Mouse (Mus musculus) hindbrain, embryonic 11.5 days (tissue): ENCODE measurements at regions not wholly inside any gene's neighbourhood (a gene's known extent, or its start where the extent isn't known, plus 50 kb on each side); places are given as distances from the start of the nearest gene placed in this dataset.

Experiments used
- ATAC-seq: fragments of 200-750 bp; cut with Nextera tagmentation; 2 replicates; pipeline ENCODE4 v1.8.0; 2017; ENCODE audit warnings: mild to moderate bottlenecking, moderate TSS enrichment, moderate library complexity; ENCODE audit not compliant: low FRiP score
- DNase-seq: peaks from one replicate; pipeline ENCODE4 v3.0.0-alpha.2; 2015; ENCODE audit warnings: low spot score
- H3K27ac ChIP-seq: fragments of 300-500 bp; sonication (generic); 2 replicates; pipeline ENCODE4 v1.5.1; 2014; ENCODE audit warnings: mild to moderate bottlenecking, low read depth, low read length
- H3K27me3 ChIP-seq: fragments of 300-500 bp; sonication (generic); 2 replicates; pipeline ENCODE4 v1.6.1; 2014; ENCODE audit warnings: mild to moderate bottlenecking, low read length, moderate library complexity, mixed read lengths; ENCODE audit not compliant: control insufficient read depth, insufficient read depth
- H3K36me3 ChIP-seq: fragments of 300-500 bp; sonication (generic); 2 replicates; pipeline ENCODE4 v1.6.1; 2014; ENCODE audit warnings: mild to moderate bottlenecking, low read length, moderate library complexity, mixed read lengths; ENCODE audit not compliant: control insufficient read depth, insufficient read depth
- H3K4me1 ChIP-seq: fragments of 300-500 bp; sonication (generic); replicated peaks from 2 replicates; pipeline ENCODE4 v1.6.1; 2014; ENCODE audit warnings: low read length, mixed read lengths; ENCODE audit not compliant: control insufficient read depth, insufficient read depth
- H3K4me2 ChIP-seq: fragments of 300-500 bp; sonication (generic); replicated peaks from 2 replicates; pipeline ENCODE4 v1.6.1; 2014; ENCODE audit warnings: mild to moderate bottlenecking, low read depth, low read length
- H3K4me3 ChIP-seq: fragments of 300-500 bp; sonication (generic); 2 replicates; pipeline ENCODE4 v1.5.1; 2014; ENCODE audit warnings: low read depth, low read length
- H3K9ac ChIP-seq: fragments of 300-500 bp; sonication (generic); 2 replicates; pipeline ENCODE4 v1.6.1; 2014; ENCODE audit warnings: low read depth, low read length
- H3K9me3 ChIP-seq: fragments of 300-500 bp; sonication (generic); 2 replicates; pipeline ENCODE4 v1.6.1; 2016; ENCODE audit warnings: low read length; ENCODE audit not compliant: control insufficient read depth
- WGBS: fragments of 180-500 bp; shearing (Covaris S2); extraction: QIAGEN DNeasy Blood & Tissue Kit; methylation state at CpG from one replicate; pipeline ENCODE4 v1.1.7; 2014; 5-methylcytosine and 5-hydroxymethylcytosine counted together

- H3K36me3 ChIP-seq = no peaks in the 10 kb centered on the region
- H3K27me3 ChIP-seq = no peaks in the 10 kb centered on the region
- ATAC-seq = no peak
- DNase-seq = no peak
- WGBS = 88% methylated on average over 2 of the region's 2 CpGs
- no peak overlapping the region for H3K27ac ChIP-seq
- 0 out of 2 replicates have a peak, but pooled peaks cover under 1% of the 10 kb centered on the region for H3K4me1 ChIP-seq
- no peak overlapping the region for H3K9ac ChIP-seq
- H3K9me3 ChIP-seq = no peaks in the 10 kb centered on the region
- no peak overlapping the region for H3K4me2 ChIP-seq
- H3K4me3 ChIP-seq = no peak overlapping the region
These were observed 51.0 kb upstream of the Znrf2 start for GRCm38 (mm10) chr6:54765715-54766114.

- DNase-seq (no peak), ATAC-seq (no peak)
- no peak overlapping the region for H3K4me2 ChIP-seq
- no peak overlapping the region for H3K27ac ChIP-seq
- 85% methylated on average over 5 of the region's 5 CpGs for WGBS
- H3K9ac ChIP-seq = no peak overlapping the region
- no peaks in the 10 kb centered on the region for H3K9me3 ChIP-seq
- no peak overlapping the region for H3K4me3 ChIP-seq
- H3K27me3 ChIP-seq = no peaks in the 10 kb centered on the region
- no peaks in the 10 kb centered on the region for H3K36me3 ChIP-seq
- no peaks in the 10 kb centered on the region for H3K4me1 ChIP-seq
These were observed 50.1 kb upstream of the Znrf2 start for GRCm38 (mm10) chr6:54766485-54767112.
